Mouse (Mus musculus): ENCODE results near the gene Slc25a25.
A peak's percentile ranks its signal among the peaks of the same experiment; 100 is the strongest.

Slc25a25 gene

DNA sequence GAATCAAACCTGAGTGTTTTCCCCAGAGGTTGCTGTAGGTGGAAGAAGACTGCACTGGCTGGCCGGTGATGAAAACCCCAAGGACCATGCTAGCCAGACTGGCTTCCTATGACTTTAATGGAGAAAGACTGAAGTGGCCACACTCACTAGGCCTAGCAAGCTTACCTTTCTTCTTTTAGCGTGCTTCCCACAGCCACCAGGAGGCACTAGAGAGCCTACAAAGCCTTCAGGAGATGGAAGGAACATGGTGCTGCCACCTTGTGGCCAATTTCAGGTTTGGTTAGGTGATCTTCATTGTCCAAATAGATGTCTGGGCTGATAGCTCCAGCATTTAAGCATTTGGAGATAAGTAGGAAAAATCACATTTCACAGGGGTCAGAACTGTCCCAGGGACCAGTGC, 46.6 kb downstream of the Slc25a25 start:
- DNase-seq (ENCODE audit: low spot score in 2 of 2), result peak; percentile 83 to 90

DNA sequence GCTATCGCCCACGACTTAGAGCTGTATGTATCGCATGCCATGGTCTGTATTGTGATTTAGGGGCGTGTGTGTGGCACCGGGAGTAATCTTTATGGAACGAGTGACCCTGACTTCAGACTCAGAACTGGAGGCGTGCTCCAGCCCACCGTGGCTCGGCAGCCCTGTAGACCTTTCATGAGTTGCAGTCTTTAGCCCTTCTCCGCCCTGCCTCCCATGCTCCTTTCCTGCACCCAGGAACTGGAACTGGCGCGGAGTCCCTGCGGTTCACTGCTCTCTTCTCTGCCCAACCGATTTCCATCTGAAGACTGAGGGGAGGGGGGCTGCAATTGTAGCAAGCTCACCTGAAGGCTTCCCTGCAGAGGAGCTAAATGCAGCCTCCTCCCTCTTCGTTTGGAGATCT, 54.5 kb downstream of the Slc25a25 start:
- peak in 1 of 2 experiments; percentile 27 for DNase-seq (ENCODE audit: low spot score in 2 of 2)

DNA sequence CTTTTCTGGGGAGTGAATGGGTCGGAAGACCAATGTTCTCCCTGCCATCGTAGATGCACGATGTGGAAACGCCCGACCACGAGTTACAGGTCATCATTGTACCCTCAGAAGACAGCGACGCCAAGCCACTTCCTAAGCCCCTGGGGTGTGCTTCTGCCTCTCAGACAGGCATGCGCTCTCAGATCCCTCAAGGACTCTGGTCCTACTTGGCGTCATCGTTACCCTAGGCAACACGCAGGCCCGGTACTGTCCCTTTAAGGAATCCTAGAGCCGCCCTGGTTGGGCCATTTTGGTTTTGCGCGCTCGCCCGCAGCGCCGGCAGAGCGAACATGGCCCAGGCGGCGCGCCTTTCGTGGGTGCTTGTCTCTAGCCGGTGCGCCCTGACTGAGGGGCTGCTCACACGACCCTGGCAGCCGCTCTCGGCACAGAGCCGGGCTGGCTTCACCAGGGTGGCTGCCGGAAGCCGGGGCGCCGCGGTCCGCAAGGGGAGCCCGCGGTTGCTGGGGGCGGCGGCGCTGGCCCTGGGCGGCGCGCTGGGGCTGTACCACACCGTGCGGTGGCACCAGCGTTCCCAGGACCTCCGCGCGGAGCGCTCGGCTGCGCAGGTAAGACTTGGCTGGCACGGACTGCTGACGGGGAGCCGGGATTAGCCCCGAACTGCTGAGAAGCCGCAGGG, 55.2 kb downstream of the Slc25a25 start:
- peak; percentile 76 to 87 for DNase-seq (ENCODE audit: low spot score in 2 of 2)

DNA sequence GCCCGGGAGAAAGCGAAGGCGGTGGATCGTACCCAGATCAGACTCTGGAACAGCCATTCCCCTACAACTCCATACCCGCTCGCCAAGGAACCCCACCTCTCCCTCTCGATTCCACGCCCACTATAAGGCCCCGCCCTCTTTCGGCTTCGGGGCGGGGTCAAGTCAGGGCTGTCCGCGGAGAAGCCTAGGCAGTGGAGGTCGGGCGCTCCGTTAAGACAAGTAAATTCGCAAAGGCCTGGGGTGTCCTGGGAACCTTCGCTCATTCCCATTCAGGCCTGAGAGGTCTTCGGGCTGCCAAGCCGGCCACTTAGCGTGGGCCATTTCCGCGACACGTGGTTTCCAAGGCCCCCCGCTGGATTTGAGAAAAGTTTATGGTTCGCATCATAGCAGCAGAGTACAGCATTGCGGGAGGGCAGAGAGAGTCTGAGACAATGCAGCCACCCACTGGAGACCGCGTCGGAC, 55.7 kb downstream of the Slc25a25 start, which contains the start of gene Ptges2:
Ptges2 (plus strand) TSS at position 413 of the 462 bp plus-strand sequence.
- peak; percentile 88 to 98 for DNase-seq (ENCODE audit: low spot score in 2 of 2)

DNA sequence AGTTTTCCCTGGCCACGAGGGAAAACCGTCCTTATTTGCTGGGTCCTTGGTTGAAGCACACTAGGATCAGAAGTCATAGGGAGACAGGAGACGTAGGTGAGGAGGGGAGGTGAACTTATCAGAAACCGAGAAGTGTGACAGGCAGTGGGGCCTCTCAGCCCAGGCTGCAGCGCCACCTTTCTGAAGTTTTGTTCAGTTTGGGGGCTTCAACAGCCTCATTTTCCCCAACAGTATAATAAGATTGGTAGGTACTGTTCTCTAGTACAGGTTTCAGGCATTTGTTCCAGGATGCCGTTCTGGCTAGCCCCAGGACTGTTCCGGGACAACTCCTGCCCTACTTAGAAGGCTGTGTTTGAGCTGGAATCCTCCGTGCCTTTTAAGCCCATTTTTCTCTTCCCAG, 56.3 kb downstream of the Slc25a25 start:
- DNase-seq (ENCODE audit: low spot score in 2 of 2), result no peak

DNA sequence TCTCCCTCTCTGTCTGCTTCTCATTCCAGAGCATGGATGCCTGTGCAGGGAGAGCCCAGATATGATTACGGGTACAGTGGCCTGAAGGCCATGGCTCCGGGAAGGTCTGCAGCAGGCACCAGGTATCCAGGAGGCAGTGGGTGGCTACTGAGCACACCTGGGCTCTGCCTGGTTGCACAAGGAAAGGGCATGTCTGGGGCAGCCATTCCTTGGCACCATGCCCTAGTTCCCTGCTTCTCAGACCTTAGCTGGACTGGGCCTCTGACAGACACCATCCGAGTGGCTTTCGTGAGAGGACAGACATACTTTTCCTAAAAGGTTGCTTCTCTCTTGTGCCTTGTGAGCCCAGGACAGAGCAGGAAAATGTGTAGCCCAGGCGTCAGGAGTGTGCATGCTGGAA, 59.2 kb downstream of the Slc25a25 start:
- peak in 1 of 2 experiments; percentile 37 for DNase-seq (ENCODE audit: low spot score in 2 of 2)

DNA sequence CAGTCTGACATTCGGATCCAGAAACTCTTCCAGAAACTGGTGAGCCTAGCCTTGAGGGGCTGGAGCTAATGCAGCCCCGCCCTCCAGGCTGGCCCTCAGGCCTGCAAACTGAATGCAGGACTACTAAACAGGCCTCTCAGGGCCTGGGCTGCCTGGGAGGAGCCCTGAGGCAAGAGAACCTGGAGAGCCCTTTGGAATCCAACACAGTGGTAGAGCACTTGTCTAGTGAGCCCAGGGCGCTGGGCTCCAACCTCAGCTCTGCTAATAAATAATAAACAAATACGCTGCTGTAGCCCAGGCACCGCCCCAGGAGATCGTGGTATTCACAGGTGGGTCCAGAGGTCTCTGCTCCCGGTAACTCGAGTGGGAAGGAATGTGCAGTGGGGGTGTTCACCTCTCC, 60.4 kb downstream of the Slc25a25 start:
- no peak for DNase-seq (ENCODE audit: low spot score in 2 of 2)

DNA sequence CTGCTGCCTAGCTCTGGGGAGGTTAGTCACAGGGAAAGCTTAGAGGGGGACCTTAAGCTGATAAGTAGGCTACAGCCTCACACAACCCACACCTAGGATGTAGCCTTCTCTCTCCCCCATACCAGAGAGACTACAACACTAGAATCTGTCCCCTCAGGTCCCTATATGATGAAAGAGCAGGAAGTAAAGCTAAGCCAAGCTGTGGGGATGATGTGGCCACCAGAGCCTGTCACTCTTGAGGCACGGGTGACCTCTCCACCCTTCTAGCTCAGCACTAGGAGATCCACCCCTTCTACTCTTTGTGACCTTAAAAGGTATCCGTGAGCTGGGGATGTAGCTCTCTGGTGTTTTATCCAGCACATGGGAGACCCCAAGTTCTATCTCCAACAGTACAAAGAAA, 62.1 kb downstream of the Slc25a25 start:
- DNase-seq (ENCODE audit: low spot score in 2 of 2), result no peak

DNA sequence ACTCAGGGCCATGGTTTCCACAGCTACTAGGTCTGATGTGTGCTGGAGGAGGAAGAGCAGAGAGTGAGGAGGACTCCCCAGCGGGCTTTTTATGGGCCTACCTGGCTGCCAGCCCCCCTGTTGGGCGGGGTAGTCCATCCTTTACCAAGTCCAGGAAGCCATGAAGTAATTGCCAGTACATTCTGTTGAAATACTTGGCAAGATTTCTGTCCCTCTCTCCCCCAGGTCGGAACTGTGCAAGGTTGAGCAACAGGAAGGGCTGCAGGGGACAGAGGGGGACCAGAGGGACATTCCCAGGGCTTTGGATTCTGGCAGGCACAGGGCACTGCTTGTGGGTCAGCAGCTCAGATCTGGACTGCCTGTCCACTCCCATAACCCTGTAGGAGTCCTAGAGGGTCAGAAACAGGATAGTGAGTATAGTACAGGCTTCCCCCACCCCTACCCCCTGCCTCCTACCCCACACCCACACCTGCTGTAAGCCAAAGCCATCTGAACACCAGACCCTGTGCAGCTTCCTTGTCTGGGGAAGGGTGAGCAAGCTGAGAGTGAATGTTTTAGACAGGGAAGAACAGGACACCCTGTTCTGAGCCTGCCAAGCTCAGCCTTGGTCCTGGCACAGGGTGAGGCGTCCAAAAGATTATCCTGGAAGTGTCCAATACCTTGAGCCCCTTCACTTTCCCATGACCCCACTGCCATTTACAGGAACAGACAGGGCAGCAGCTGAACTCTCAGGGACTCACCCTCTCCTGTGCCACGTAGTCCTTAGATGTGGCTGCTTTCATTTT, 63.3 kb downstream of the Slc25a25 start, which contains the start of gene Lcn2:
Lcn2 (minus strand) TSS at position 547 of the 785 bp plus-strand sequence.
- DNase-seq (ENCODE audit: low spot score in 2 of 2), result no peak

DNA sequence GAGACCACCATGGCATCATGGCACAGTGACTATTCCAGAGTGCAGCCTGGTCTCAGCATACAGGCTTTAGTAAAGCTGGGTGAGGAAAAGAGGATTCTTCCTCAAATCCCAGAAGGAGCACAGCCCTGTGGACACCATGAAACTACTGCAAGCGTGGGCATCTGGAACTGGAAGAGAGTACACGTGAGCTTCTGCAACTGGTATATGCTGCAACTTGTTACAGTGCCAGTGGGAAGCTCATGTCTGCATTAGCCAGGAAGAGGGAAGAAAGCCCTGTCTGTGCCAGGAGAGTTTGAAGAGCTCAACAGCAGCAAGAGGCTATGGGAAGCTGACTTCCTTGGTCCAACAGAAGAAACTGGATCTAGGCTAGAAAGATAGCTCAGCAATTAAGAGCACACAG, 68.6 kb downstream of the Slc25a25 start:
- DNase-seq (ENCODE audit: low spot score in 2 of 2), result no peak

DNA sequence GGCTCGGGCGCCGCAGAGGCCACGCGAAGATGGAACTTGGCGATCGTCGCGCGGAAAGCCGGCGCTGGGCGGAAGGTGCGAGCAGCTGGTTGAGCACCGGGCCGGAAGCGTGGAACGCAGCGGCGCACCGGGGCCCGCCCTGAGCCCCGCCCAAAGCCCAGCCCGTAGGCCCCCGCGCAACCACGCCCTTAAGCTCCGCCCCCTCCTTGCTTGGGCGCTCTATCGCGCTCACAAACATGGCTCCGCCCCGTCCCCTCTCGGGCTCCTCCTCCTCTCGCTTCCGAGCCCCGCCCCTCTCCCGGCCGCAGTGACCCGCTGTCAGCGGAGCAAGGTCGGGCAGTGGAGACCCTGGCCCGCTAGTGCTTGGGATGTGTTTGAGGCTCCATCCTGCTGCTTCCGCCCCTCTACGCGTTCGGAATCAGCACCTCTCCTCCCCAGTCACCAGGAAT, 69.4 kb downstream of the Slc25a25 start, which contains the start of gene 1110008P14Rik:
1110008P14Rik (minus strand) TSS at position 164 of the 449 bp plus-strand sequence.
- DNase-seq (ENCODE audit: low spot score in 2 of 2), result peak; percentile 93 to 95

DNA sequence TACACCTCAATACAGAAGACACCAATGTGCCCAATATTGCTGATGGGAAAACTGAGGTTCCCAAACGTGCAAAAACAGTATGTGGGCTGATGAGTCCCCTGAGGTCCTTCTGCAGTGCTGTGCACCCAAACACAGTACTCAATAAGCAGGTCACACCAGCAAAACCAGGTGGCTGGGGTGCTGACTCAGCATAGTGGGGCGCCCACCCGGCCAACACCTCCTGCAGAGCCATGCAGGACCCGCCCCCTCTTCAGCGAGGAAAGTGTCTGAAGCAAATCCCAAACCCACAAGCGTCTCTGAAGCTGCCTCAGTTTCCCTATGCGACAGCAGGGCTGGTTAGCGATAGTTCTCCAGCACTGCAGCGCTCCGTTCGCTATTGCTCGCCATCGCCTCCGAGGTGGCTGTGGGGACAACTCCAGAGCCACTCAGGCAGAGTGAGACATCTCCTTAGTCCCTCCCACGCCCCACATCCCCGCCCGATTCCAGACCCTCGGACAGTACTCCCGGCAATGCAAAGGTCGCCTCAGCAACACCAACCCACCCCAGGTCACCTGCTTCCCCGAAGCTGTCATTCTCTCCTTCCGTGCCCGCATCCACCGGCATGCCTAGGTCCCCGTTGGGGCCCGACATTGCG, 70.0 kb downstream of the Slc25a25 start:
- DNase-seq (ENCODE audit: low spot score in 2 of 2), result no peak

DNA sequence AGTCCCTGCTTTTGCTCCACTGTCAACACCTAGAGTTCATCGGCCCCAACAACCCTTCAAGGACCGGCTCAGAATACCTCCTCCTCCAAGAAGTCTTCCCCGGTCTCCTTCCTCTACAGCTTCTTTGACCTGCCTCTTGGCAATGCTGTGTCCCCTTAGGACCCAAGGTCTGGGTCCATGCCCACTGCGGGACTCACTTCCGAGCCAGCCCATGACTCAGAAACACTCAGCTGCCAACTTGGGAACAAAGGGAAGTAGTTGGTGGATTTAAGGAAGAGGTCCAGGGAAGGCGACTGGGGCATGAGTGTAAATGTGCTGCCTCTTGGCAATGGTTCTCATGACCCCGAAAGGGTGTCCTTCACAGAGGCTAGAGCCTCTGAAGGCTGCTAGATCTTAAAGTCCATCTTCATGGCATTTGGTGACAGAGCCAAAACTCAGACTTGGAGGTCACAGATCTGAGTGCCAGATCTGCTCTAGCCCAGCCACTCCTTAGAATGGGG, 71.2 kb downstream of the Slc25a25 start:
- no peak for DNase-seq (ENCODE audit: low spot score in 2 of 2)

DNA sequence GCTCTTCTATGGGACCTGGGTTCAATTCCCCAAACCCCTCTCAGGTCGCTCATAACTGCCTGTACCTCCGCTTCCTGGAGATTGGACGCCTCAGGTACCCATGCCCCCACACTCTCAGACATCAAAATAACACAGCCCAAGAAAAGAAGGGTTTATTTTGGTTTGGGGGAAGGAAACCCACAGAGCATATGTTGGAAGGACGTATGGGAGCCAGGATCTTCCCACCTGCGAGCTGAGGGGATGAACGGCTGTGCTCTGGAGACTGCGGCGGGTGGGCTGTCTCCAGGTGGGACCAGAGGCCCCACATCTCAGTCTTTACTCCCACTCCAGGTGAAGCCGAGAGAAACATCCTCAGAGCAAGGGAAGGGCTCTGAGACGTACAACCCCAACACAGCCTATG, 74.3 kb downstream of the Slc25a25 start:
- no peak for DNase-seq (ENCODE audit: low spot score in 2 of 2)

DNA sequence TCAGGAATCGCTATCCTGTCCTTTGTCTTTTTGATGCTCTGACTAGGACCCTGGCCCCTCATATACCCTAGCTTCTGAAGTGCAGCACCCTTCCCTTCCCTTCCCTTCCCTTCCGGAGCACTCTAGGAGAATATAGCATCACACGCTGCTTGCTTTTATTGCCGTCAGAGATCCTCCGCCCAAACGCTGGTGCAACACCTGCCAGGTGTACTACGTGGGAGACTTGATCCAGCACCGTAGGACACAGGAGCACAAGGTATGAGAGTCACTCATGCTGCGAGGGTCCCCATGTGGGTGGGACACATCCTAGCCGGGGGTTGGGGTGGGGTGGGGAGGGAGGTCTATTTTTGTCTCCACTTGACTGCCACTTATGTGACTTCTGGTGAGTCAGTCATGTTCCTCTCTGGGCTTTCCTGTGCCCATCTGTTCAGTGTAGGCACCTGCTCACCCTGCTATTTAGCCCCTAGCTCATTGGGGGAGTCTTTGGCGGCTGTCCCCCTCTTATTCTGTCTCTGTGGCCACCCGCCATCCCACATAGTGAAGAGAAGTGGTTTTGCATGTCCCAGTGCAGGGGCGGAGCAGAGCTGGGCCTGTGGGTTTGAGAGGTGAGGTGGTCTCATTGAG, 75.8 kb downstream of the Slc25a25 start:
- DNase-seq (ENCODE audit: low spot score in 2 of 2), result no peak

DNA sequence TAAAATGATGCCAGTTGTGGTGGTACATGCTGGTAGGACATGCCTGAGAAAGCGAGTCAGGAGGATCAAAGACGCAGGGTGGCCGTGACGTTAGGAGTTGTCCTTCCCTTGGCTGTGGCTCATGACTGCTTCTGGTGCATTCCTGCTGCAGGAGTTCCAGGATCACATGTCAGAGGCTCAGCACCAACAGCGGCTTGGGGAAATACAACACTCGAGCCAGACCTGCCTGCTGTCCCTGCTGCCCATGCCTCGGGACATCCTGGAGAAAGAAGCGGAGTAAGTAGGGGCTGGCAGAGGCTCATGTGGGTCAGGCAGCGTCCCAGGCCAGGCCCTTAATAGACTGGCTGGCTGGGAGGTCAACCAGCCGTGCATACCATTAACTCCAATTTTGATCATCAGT, 77.1 kb downstream of the Slc25a25 start:
- no peak for DNase-seq (ENCODE audit: low spot score in 2 of 2)

DNA sequence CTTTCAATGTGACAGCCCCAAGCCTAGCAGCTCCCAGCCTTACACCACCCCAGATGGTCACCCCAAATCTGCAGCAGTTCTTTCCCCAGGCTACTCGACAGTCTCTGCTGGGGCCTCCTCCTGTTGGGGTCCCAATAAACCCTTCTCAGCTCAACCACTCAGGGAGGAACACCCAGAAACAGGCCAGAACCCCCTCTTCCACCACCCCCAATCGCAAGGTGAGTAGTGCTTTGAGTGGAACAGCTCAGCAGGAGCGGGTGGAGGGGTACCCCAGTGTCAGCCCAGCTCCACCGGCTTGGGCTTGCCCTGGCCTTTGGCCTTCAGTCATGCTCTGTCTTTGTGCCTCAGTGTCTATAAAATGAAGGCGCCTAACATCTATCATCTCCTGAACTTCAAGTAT, 83.9 kb downstream of the Slc25a25 start:
- no peak for DNase-seq (ENCODE audit: low spot score in 2 of 2)

All from urinary bladder, adult 18-20 months (tissue).